Mouse (Mus musculus): ENCODE measurements around the gene Pnpla8. TPM values are rescaled to one million over a fixed set of nuclear protein-coding genes. Genes with fewer than 3 reads are reported as not detected.
"Not testable (repeated sequence)": the region's sequence is repeated elsewhere in the genome, so short reads cannot be mapped to it uniquely, and the experiment has no call there.

The Pnpla8 gene
- total and polyA plus RNA-seq, 2 experiments, result 17.2 to 111 TPM

- DNase-seq (ENCODE audit: extremely low read depth, low read depth, low spot score), result peak; percentile 88
- H3K4me1 ChIP-seq (ENCODE audit: control insufficient read depth, insufficient read depth, low read length), result peaks cover 7% of the 10 kb centered on the region; the same call in 1 of the 2 replicates
- no peak overlapping the region for H3K9ac ChIP-seq (ENCODE audit: low read depth, low read length)
- TF ChIP-seq POLR2A (IDR thresholded peaks at IDR 0.05; ENCODE audit: extremely low read depth, insufficient read depth, low read length) (no peak), CTCF (IDR thresholded peaks at IDR 0.05; ENCODE audit: low read depth, low read length) (no peak)
- WGBS, result 14% methylated on average over 3 of the region's 3 CpGs
- no peaks in the 10 kb centered on the region for H3K79me2 ChIP-seq (ENCODE audit: control insufficient read depth, insufficient read depth, low read length)
- H3K27me3 ChIP-seq (ENCODE audit: control insufficient read depth, insufficient read depth, low read length), result no peaks in the 10 kb centered on the region
- no peaks in the 10 kb centered on the region for H3K36me3 ChIP-seq (ENCODE audit: control insufficient read depth, insufficient read depth, low read length)
- H3K27ac ChIP-seq (replicated peaks; ENCODE audit: insufficient read depth, low read depth, low read length), result peak overlapping the region; percentile 64
- H3K4me3 ChIP-seq (ENCODE audit: insufficient read depth, low read depth, low read length), result no peak overlapping the region
Measured at GRCm38 (mm10) chr12:44265651-44266050, 44.5 kb downstream of the Pnpla8 start.

GRCm38 (mm10) chr12:44267196-44267595 is 46.0 kb downstream of the Pnpla8 start:
- no peak overlapping the region for H3K4me3 ChIP-seq (ENCODE audit: insufficient read depth, low read depth, low read length)
- 57% methylated on average over 2 of the region's 2 CpGs for WGBS
- no peaks in the 10 kb centered on the region for H3K36me3 ChIP-seq (ENCODE audit: control insufficient read depth, insufficient read depth, low read length)
- peak; percentile 82 for DNase-seq (ENCODE audit: extremely low read depth, low read depth, low spot score)
- no peak overlapping the region for H3K9ac ChIP-seq (ENCODE audit: low read depth, low read length)
- no peaks in the 10 kb centered on the region for H3K27me3 ChIP-seq (ENCODE audit: control insufficient read depth, insufficient read depth, low read length)
- H3K79me2 ChIP-seq (ENCODE audit: control insufficient read depth, insufficient read depth, low read length), result no peaks in the 10 kb centered on the region; the same call in 1 of the 2 replicates
- no peak for TF ChIP-seq CTCF (IDR thresholded peaks at IDR 0.05; ENCODE audit: low read depth, low read length)
- no peak for TF ChIP-seq POLR2A (IDR thresholded peaks at IDR 0.05; ENCODE audit: extremely low read depth, insufficient read depth, low read length)
- H3K4me1 ChIP-seq (ENCODE audit: control insufficient read depth, insufficient read depth, low read length), result peaks cover 8% of the 10 kb centered on the region; the same call in 1 of the 2 replicates
- peak overlapping the region; percentile 63 for H3K27ac ChIP-seq (replicated peaks; ENCODE audit: insufficient read depth, low read depth, low read length)

GRCm38 (mm10) chr12:44268728-44269302 is 47.6 kb downstream of the Pnpla8 start:
- Histone ChIP-seq H3K4me1 (ENCODE audit: control insufficient read depth, insufficient read depth, low read length) (peaks cover 12% of the 10 kb centered on the region; the same call in 1 of the 2 replicates), H3K27ac (replicated peaks; ENCODE audit: insufficient read depth, low read depth, low read length) (peak overlapping the region; percentile 91), H3K79me2 (ENCODE audit: control insufficient read depth, insufficient read depth, low read length) (peaks cover 2% of the 10 kb centered on the region; the same call in 1 of the 2 replicates), H3K27me3 (ENCODE audit: control insufficient read depth, insufficient read depth, low read length) (no peaks in the 10 kb centered on the region), H3K36me3 (ENCODE audit: control insufficient read depth, insufficient read depth, low read length) (no peaks in the 10 kb centered on the region), H3K9ac (ENCODE audit: low read depth, low read length) (peak overlapping the region; percentile 94), H3K4me3 (ENCODE audit: insufficient read depth, low read depth, low read length) (peak overlapping the region; percentile 74)
- TF ChIP-seq CTCF (IDR thresholded peaks at IDR 0.05; ENCODE audit: low read depth, low read length), result no peak
- TF ChIP-seq POLR2A (IDR thresholded peaks at IDR 0.05; ENCODE audit: extremely low read depth, insufficient read depth, low read length), result peak; percentile 83
- WGBS, result under 1% methylated on average over 38 of the region's 38 CpGs
- peak; percentile 94 for DNase-seq (ENCODE audit: extremely low read depth, low read depth, low spot score)

DNA sequence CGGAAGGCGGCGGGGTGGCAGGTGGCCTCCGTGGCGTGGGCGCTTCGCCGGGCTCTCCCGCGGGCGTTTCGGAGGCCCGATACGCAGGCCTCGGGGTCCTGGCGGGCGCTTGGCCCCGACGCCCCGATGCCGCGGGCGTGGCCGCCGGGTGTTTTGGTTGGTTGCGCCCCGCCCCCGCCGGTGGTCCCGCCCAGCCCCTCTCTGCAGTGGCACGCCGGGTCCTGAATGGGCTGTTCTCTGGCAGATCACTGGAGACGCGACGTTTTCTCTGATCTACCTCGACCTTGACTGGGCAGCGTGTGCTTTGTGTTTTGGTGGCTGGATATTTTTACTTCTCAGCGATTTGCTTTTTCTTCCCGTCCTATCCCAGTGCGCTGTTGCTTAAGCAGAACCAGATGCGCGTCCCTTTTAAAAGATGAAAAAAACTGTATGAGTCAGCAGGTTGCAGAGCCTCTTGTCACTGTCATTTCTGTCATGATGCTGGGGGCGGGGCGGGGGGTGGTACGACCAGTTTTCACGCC is 48.2 kb downstream of the Pnpla8 start:
- under 1% methylated on average over 46 of the region's 46 CpGs for WGBS
- Histone ChIP-seq H3K79me2 (ENCODE audit: control insufficient read depth, insufficient read depth, low read length) (peaks cover 2% of the 10 kb centered on the region; the same call in 1 of the 2 replicates), H3K9ac (ENCODE audit: low read depth, low read length) (peak overlapping the region; percentile 94), H3K27me3 (ENCODE audit: control insufficient read depth, insufficient read depth, low read length) (no peaks in the 10 kb centered on the region), H3K36me3 (ENCODE audit: control insufficient read depth, insufficient read depth, low read length) (no peaks in the 10 kb centered on the region), H3K4me1 (ENCODE audit: control insufficient read depth, insufficient read depth, low read length) (peaks cover 13% of the 10 kb centered on the region; the same call in 1 of the 2 replicates), H3K27ac (replicated peaks; ENCODE audit: insufficient read depth, low read depth, low read length) (peak overlapping the region; percentile 86), H3K4me3 (ENCODE audit: insufficient read depth, low read depth, low read length) (peak overlapping the region; percentile 74)
- peak; percentile 85 for DNase-seq (ENCODE audit: extremely low read depth, low read depth, low spot score)
- TF ChIP-seq CTCF (IDR thresholded peaks at IDR 0.05; ENCODE audit: low read depth, low read length) (no peak), POLR2A (IDR thresholded peaks at IDR 0.05; ENCODE audit: extremely low read depth, insufficient read depth, low read length) (no peak)

DNA sequence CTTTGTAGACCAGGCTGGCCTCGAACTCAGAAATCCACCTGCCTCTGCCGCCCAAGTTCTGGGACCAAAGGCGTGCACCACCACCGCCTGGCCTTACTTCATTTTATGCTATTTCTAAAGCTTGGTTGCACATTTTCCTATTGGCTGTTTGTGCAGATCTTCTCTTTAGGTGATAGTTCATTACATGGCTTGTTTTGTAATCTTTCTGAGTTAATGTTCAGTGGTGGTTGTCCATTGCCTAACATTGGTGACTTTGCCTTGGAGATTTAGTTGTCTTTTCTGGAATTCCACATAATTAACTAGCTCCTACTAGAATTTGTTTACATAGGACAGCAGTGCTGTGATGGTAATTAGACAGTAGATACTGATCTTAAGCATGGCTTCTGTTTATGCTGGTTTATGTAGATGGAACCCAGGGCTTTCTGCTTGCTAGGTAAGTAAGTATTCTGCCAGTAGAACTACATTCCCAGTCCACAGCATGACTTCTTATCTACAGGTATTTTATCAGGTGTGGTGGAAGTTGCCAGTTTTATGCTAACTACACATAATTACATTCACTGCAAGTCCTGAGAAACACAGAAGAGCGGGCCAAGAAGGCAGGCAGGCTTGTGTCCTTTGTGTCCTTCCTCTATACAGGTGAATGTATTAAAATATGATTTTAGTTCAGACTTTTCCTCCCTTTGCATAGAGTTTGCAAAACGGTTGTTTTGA is 53.1 kb downstream of the Pnpla8 start:
- peak overlapping the region; percentile 87 for H3K27ac ChIP-seq (replicated peaks; ENCODE audit: insufficient read depth, low read depth, low read length)

GRCm38 (mm10) chr12:44280147-44280546 is 59.0 kb downstream of the Pnpla8 start:
- H3K9ac ChIP-seq (ENCODE audit: low read depth, low read length); H3K27me3 ChIP-seq (ENCODE audit: control insufficient read depth, insufficient read depth, low read length); H3K27ac ChIP-seq (replicated peaks; ENCODE audit: insufficient read depth, low read depth, low read length); DNase-seq (ENCODE audit: extremely low read depth, low read depth, low spot score); H3K4me3 ChIP-seq (ENCODE audit: insufficient read depth, low read depth, low read length): not testable (repeated sequence)
- Histone ChIP-seq H3K79me2 (ENCODE audit: control insufficient read depth, insufficient read depth, low read length) (peaks cover 26% of the 10 kb centered on the region), H3K36me3 (ENCODE audit: control insufficient read depth, insufficient read depth, low read length) (peaks cover 13% of the 10 kb centered on the region; the same call in 1 of the 2 replicates), H3K4me1 (ENCODE audit: control insufficient read depth, insufficient read depth, low read length) (peaks cover 24% of the 10 kb centered on the region)
- WGBS, result 57% methylated on average over 2 of the region's 2 CpGs

More for the DNA sequence above, 53.1 kb downstream of the Pnpla8 start:
- Histone ChIP-seq H3K27me3 (ENCODE audit: control insufficient read depth, insufficient read depth, low read length) (no peaks in the 10 kb centered on the region), H3K4me3 (ENCODE audit: insufficient read depth, low read depth, low read length) (peak overlapping the region; percentile 27; the same call in 1 of the 2 replicates), H3K4me1 (ENCODE audit: control insufficient read depth, insufficient read depth, low read length) (peaks cover 26% of the 10 kb centered on the region), H3K79me2 (ENCODE audit: control insufficient read depth, insufficient read depth, low read length) (peaks cover 11% of the 10 kb centered on the region; the same call in 1 of the 2 replicates), H3K9ac (ENCODE audit: low read depth, low read length) (peak overlapping the region; percentile 40; the same call in 1 of the 2 replicates), H3K36me3 (ENCODE audit: control insufficient read depth, insufficient read depth, low read length) (0 out of 2 replicates have a peak, but pooled peaks cover 1% of the 10 kb centered on the region)
- WGBS, result 27% methylated on average over 6 of the region's 6 CpGs
- no peak for TF ChIP-seq POLR2A (IDR thresholded peaks at IDR 0.05; ENCODE audit: extremely low read depth, insufficient read depth, low read length)
- no peak for TF ChIP-seq CTCF (IDR thresholded peaks at IDR 0.05; ENCODE audit: low read depth, low read length)
- DNase-seq (ENCODE audit: extremely low read depth, low read depth, low spot score), result peak; percentile 97
